Mouse (Mus musculus) midbrain, postnatal 0 days (tissue): ENCODE results near the gene Slc22a17. TPM values are rescaled to one million over a fixed set of nuclear protein-coding genes. Genes with fewer than 3 reads are reported as not detected.

Source experiments
- ATAC-seq: fragments of 200-750 bp; cut with Nextera tagmentation; 2 replicates; pipeline ENCODE4 v1.8.0; 2017; ENCODE audit warnings: moderate number of reproducible peaks, mild to moderate bottlenecking, moderate TSS enrichment, moderate library complexity; ENCODE audit not compliant: low FRiP score
- DNase-seq: peaks from one replicate; pipeline ENCODE4 v3.0.0-alpha.2; 2015; ENCODE audit warnings: low spot score
- H3K27ac ChIP-seq: fragments of 300-500 bp; sonication (generic); 2 replicates; pipeline ENCODE4 v1.5.1; 2014; ENCODE audit warnings: low read depth, mild to moderate bottlenecking, low read length, mixed read lengths
- H3K27me3 ChIP-seq: fragments of 300-500 bp; sonication (generic); 2 replicates; pipeline ENCODE4 v1.6.1; 2014; ENCODE audit warnings: low read length, control low read depth, mixed read lengths; ENCODE audit not compliant: insufficient read depth
- H3K36me3 ChIP-seq: fragments of 300-500 bp; sonication (generic); 2 replicates; pipeline ENCODE4 v1.6.1; 2014; ENCODE audit warnings: low read length, control low read depth, mixed read lengths; ENCODE audit not compliant: insufficient read depth
- H3K4me1 ChIP-seq: fragments of 300-500 bp; sonication (generic); 2 replicates; pipeline ENCODE4 v1.6.1; 2014; ENCODE audit warnings: mild to moderate bottlenecking, control low read depth, antibody characterized with exemption, low read length, mixed read lengths; ENCODE audit not compliant: insufficient read depth
- H3K4me2 ChIP-seq: fragments of 300-500 bp; sonication (generic); 2 replicates; pipeline ENCODE4 v1.6.1; 2014; ENCODE audit warnings: low read depth, mild to moderate bottlenecking, low read length, mixed read lengths; ENCODE audit not compliant: poor library complexity, severe bottlenecking
- H3K4me3 ChIP-seq: fragments of 300-500 bp; sonication (generic); 2 replicates; pipeline ENCODE4 v1.5.1; 2014; ENCODE audit warnings: low read depth, mild to moderate bottlenecking, low read length, moderate library complexity
- H3K9ac ChIP-seq: fragments of 300-500 bp; sonication (generic); replicated peaks from 2 replicates; pipeline ENCODE4 v1.6.1; 2014; ENCODE audit warnings: mild to moderate bottlenecking, low read length, moderate library complexity, mixed read lengths; ENCODE audit not compliant: poor library complexity, severe bottlenecking
- H3K9me3 ChIP-seq: fragments of 300-500 bp; sonication (generic); 2 replicates; pipeline ENCODE4 v1.6.1; 2016; ENCODE audit warnings: low read length, control low read depth
- CTCF ChIP-seq: IDR thresholded peaks from 2 replicates; pipeline ENCODE4 v1.5.1; 2016; ENCODE audit warnings: antibody characterized with exemption, mild to moderate bottlenecking
- WGBS: fragments of 180-500 bp; shearing (Covaris S2); extraction: QIAGEN DNeasy Blood & Tissue Kit; methylation state at CpG from one replicate; pipeline ENCODE4 v1.1.7; 2014; 5-methylcytosine and 5-hydroxymethylcytosine counted together
- microRNA counts: library from miRNA; unstranded; fragments of <30 nt; microRNA quantifications from one replicate; lab custom pipeline; 2015
- microRNA-seq: library from miRNA; unstranded; fragments of <30 nt; microRNA quantifications from one replicate; pipeline ENCODE4, GENCODE M21; 2016; ENCODE audit warnings: borderline number of aligned reads
- polyA plus RNA-seq: library from polyadenylated mRNA; unstranded; fragments of >200 nt; fragmentation: Nextera tagmentation; extraction: Ambion mirVana; gene quantifications from 2 replicates; pipeline ENCODE4 v1.2.1, GENCODE M21; 2015
- total RNA-seq: library from RNA; depleted of rRNA; stranded (reverse); fragments of >200 nt; gene quantifications from 2 replicates; pipeline ENCODE4 v1.2.3, GENCODE M21; 2014; rRNA removed

Slc22a17 gene
- total and polyA plus RNA-seq, 2 experiments from 2014 or later = 345 to 558 TPM

DNA sequence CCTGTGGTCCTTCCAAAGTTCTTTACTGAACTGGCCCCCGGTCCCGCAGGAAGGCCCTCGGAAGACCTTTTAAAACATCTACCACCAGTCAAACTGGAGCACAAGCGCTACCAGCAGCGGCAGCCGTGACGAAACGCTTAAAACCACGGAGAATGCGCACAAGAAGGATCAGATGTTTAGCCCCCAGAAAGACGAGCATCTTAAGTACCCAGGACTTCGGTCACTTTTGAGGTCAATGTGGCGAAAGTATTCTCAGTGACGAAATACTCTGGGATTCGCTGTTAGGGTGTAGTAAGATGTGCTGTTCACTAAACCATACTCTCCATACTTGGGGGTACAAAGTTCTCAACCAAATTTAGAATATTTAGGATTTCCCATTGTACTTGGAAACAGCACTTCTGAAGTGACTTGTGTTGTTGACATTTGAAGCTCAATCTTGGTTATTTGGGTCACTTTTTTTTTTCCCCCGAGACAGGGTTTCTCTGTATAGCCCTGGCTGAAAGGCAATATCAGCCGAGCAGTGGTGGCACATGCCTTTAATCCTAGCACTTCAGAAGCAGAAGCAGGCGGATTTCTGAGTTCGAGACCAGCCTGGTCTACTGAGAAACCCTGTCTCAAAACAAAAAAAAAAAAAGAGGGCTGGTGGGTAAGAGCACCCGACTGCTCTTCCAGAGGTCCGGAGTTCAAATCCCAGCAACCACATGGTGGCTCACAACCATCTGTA lies 48.5 kb downstream of the Slc22a17 start:
- peak; percentile 29; the same call in 1 of the 2 replicates for ATAC-seq

DNA sequence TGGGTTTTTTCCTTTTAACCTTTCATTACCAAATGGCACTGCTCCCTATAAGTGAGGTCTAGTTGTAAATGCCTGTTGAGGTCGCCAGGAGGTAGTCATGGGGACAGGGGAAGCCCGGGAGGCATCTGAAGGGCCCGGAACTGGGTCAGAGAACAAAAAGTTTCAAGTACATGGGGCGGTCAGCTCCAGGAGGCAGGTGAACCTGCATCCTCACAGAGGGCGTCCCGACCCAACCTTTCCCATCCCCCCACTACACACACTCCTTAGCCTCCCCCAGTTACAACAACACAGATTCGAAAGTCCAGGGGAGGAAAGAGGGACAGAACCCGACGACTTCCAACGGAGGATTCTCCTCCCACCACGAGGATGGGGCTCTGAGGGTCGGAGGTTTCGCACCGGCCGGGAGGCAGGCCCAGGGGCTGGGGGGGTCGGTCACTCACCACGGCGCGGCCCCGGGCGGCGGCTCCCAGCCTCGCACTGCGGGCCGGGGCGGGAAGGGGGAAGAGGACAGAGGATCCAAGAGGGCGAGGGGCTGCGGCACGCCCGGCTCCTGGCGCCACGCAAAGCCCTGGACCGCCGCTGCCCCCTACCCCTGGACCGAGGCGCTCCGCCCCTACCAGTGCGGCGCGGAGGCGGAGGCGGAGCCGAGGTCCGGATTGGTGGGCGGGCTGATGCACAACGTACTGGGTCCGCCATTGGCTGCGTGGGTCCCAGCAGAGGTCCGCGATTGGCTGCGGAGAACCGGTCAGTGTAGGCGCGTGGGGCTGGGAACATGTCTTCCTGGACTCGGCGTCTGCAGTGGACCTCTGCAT lies 49.2 kb downstream of the Slc22a17 start:
- Histone ChIP-seq H3K36me3 (no peaks in the 10 kb centered on the region), H3K4me1 (no peaks in the 10 kb centered on the region), H3K9me3 (no peaks in the 10 kb centered on the region), H3K4me3 (peak overlapping the region; percentile 93), H3K27me3 (no peaks in the 10 kb centered on the region), H3K27ac (peak overlapping the region; percentile 62), H3K4me2 (peak overlapping the region; percentile 84), H3K9ac (peak overlapping the region; percentile 84)
- WGBS = under 1% methylated on average over 44 of the region's 56 CpGs
- ATAC-seq (peak; percentile 99), DNase-seq (peak; percentile 95)
- no peak; the same call in none of the 2 replicates for TF ChIP-seq CTCF

More for the DNA sequence above, 48.5 kb downstream of the Slc22a17 start:
- H3K9me3 ChIP-seq = no peaks in the 10 kb centered on the region
- peak overlapping the region; percentile 84 for H3K4me2 ChIP-seq
- H3K27me3 ChIP-seq = no peaks in the 10 kb centered on the region
- peak overlapping the region; percentile 21; the same call in 1 of the 2 replicates for H3K27ac ChIP-seq
- H3K4me1 ChIP-seq = no peaks in the 10 kb centered on the region
- no peak for TF ChIP-seq CTCF
- H3K9ac ChIP-seq = peak overlapping the region; percentile 84
- H3K36me3 ChIP-seq = no peaks in the 10 kb centered on the region
- WGBS = 17% methylated on average over 21 of the region's 21 CpGs
- DNase-seq = no peak
- peak overlapping the region; percentile 93 for H3K4me3 ChIP-seq

DNA sequence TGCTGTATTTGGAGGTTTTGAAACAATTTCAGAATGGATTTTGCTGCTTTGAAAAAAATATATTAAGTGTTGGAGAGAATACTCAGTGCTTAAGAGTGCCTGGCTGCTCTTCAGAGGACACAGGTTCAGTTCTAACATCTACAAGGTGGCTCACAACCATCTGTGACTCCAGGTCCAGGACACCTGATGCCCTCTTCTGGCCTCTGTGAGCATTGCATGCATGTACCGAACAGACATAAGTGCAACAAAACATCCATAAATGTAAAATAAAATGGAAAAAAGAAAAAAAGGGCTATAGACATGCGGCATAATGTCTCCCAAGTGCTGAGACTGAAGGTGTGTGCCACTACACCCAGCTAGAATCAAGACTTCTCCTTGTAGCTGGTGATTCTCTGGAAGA lies 52.4 kb downstream of the Slc22a17 start:
- Histone ChIP-seq H3K4me1 (no peaks in the 10 kb centered on the region), H3K9me3 (no peaks in the 10 kb centered on the region), H3K9ac (no peak overlapping the region), H3K27me3 (no peaks in the 10 kb centered on the region), H3K36me3 (peaks cover 17% of the 10 kb centered on the region; the same call in 1 of the 2 replicates), H3K27ac (no peak overlapping the region), H3K4me3 (no peak overlapping the region), H3K4me2 (no peak overlapping the region)
- 36% methylated on average over 2 of the region's 2 CpGs for WGBS
- no peak for ATAC-seq
- peak; percentile 49 for DNase-seq
- TF ChIP-seq CTCF = peak; percentile 84

DNA sequence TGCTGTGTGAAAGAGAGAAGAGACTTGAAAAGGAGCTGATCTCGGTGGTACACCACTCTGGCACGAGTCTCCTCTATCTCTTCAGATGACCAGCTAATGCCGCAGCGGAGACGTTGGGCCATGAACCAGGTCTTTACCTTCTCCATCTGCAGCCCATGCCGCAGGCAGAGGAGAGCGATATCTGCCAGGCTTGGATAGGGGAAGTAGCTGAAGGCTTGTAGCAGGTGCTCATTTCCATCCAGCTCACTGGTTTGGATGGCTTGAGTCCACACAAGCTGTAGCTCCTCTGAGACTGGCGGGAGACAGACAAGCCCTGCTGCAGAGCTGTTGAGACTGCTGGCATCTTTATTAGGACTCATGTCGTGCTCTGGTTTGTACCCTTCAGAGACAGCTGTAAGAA lies 55.0 kb downstream of the Slc22a17 start:
- peak; percentile 22 for DNase-seq
- H3K4me2 ChIP-seq = no peak overlapping the region
- H3K4me1 ChIP-seq = no peaks in the 10 kb centered on the region
- WGBS = 88% methylated on average over 9 of the region's 9 CpGs
- H3K27me3 ChIP-seq = no peaks in the 10 kb centered on the region
- H3K36me3 ChIP-seq = peaks cover 17% of the 10 kb centered on the region; the same call in 1 of the 2 replicates
- H3K9ac ChIP-seq = no peak overlapping the region
- H3K27ac ChIP-seq = no peak overlapping the region
- no peak for ATAC-seq
- no peak for TF ChIP-seq CTCF
- H3K4me3 ChIP-seq = no peak overlapping the region
- no peaks in the 10 kb centered on the region for H3K9me3 ChIP-seq

DNA sequence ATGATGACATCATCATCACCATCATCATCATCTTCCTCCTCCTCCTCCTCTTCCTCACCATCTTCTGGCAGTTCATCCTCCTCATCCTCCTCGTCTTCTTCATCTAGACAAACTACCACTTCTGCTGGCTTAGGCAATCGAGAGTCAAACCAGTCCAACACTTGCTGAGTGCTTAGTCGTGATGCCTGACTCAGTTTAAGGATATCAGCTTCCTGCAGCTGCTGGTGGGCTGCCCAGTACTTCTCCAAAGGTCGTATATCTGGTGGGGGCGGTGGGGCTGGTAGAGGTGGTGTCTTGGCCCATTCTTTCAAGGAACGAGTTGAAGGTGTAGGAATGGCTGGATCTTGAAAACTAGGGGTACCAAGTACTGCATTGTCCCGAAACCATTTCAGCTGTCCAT lies 56.2 kb downstream of the Slc22a17 start:
- H3K9me3 ChIP-seq = no peaks in the 10 kb centered on the region
- no peak overlapping the region for H3K27ac ChIP-seq
- WGBS = 88% methylated on average over 7 of the region's 7 CpGs
- ATAC-seq (no peak), DNase-seq (no peak)
- H3K36me3 ChIP-seq = peaks cover 17% of the 10 kb centered on the region; the same call in 1 of the 2 replicates
- no peaks in the 10 kb centered on the region for H3K27me3 ChIP-seq
- no peak for TF ChIP-seq CTCF
- no peak overlapping the region for H3K4me2 ChIP-seq
- H3K4me1 ChIP-seq = no peaks in the 10 kb centered on the region
- no peak overlapping the region for H3K9ac ChIP-seq
- no peak overlapping the region for H3K4me3 ChIP-seq

MicroRNAs encoded within 50 kb of the gene (microRNA counts, 519-probe panel; counts per million panel counts)
- 2,980 counts per million, percentile 69 among the panel's probes with 10 or more counts for microRNA mmu-miR-208a (lab: Ali Mortazavi, UCI)

Small RNAs within 50 kb of the gene (microRNA-seq; reads per million reads assigned to microRNA genes)
- 1.0 reads per million for gene Mir208a

Other genes starting within 250 kb of the Slc22a17 start
- gene 1700123O20Rik, start 226.9 kb downstream of the Slc22a17 start, total RNA-seq = 44.2 and 46.5 TPM in 2 replicates
- gene 1700123O20Rik, start 226.9 kb downstream of the Slc22a17 start, polyA plus RNA-seq = 61.1 and 67.6 TPM in 2 replicates
- gene Acin1, start 226.2 kb downstream of the Slc22a17 start, total RNA-seq = 118 and 122 TPM in 2 replicates
- gene Acin1, start 226.2 kb downstream of the Slc22a17 start, polyA plus RNA-seq = 91.7 and 108 TPM in 2 replicates
- not detected in 2 replicates for gene Gm29776, start 214.3 kb downstream of the Slc22a17 start, total RNA-seq
- 0.07 and 0.31 TPM in 2 replicates for gene Gm29776, start 214.3 kb downstream of the Slc22a17 start, polyA plus RNA-seq
- not detected in 2 replicates for gene Cebpe, start 201.0 kb downstream of the Slc22a17 start, total RNA-seq
- gene Cebpe, start 201.0 kb downstream of the Slc22a17 start, polyA plus RNA-seq = not detected in 2 replicates
- 10.3 and 11.3 TPM in 2 replicates for gene Slc7a8, start 131.2 kb downstream of the Slc22a17 start, total RNA-seq
- gene Slc7a8, start 131.2 kb downstream of the Slc22a17 start, polyA plus RNA-seq = 8.8 and 9.7 TPM in 2 replicates
- gene Rnf212b, start 99.0 kb downstream of the Slc22a17 start, total RNA-seq = 0.38 TPM in 1 of 2 replicates, not detected in the other
- not detected in 2 replicates for gene Rnf212b, start 99.0 kb downstream of the Slc22a17 start, polyA plus RNA-seq
- 6.9 and 9.4 TPM in 2 replicates for gene Homez, start 42.2 kb downstream of the Slc22a17 start, total RNA-seq
- 8.0 and 9.6 TPM in 2 replicates for gene Homez, start 42.2 kb downstream of the Slc22a17 start, polyA plus RNA-seq
- gene Ppp1r3e, start 35.6 kb downstream of the Slc22a17 start, total RNA-seq = 27.1 and 37.2 TPM in 2 replicates
- 2.8 and 4.1 TPM in 2 replicates for gene Ppp1r3e, start 35.6 kb downstream of the Slc22a17 start, polyA plus RNA-seq
- 23.1 and 31.2 TPM in 2 replicates for gene Bcl2l2, start 29.8 kb downstream of the Slc22a17 start, total RNA-seq
- 2.9 and 3.7 TPM in 2 replicates for gene Bcl2l2, start 29.8 kb downstream of the Slc22a17 start, polyA plus RNA-seq
- gene Gm20521, start 29.7 kb downstream of the Slc22a17 start, total RNA-seq = 0.82 TPM in 1 of 2 replicates, not detected in the other
- 1.4 and 1.6 TPM in 2 replicates for gene Gm20521, start 29.7 kb downstream of the Slc22a17 start, polyA plus RNA-seq
- gene Pabpn1, start 20.6 kb downstream of the Slc22a17 start, total RNA-seq = 95.1 and 115 TPM in 2 replicates
- gene Pabpn1, start 20.6 kb downstream of the Slc22a17 start, polyA plus RNA-seq = 139 and 162 TPM in 2 replicates
- 24.0 and 41.4 TPM in 2 replicates for gene Efs, start 13.0 kb upstream of the Slc22a17 start, total RNA-seq
- 8.5 and 8.9 TPM in 2 replicates for gene Efs, start 13.0 kb upstream of the Slc22a17 start, polyA plus RNA-seq
- gene Il25, start 19.6 kb upstream of the Slc22a17 start, total RNA-seq = 1.1 TPM in 1 of 2 replicates, not detected in the other
- 0.38 and 0.48 TPM in 2 replicates for gene Il25, start 19.6 kb upstream of the Slc22a17 start, polyA plus RNA-seq
- gene Cmtm5, start 23.1 kb upstream of the Slc22a17 start, total RNA-seq = 26.4 and 44.8 TPM in 2 replicates
- gene Cmtm5, start 23.1 kb upstream of the Slc22a17 start, polyA plus RNA-seq = 27.0 and 27.5 TPM in 2 replicates
- 0.24 and 0.33 TPM in 2 replicates for gene Myh6, start 53.8 kb upstream of the Slc22a17 start, total RNA-seq
- 2.1 and 2.5 TPM in 2 replicates for gene Myh6, start 53.8 kb upstream of the Slc22a17 start, polyA plus RNA-seq
- not detected in 2 replicates for gene Gm17428, start 63.8 kb upstream of the Slc22a17 start, total RNA-seq
- not detected in 2 replicates for gene Gm17428, start 63.8 kb upstream of the Slc22a17 start, polyA plus RNA-seq
- gene Myh7, start 81.5 kb upstream of the Slc22a17 start, total RNA-seq = 1.8 and 3.2 TPM in 2 replicates
- 9.6 and 10.3 TPM in 2 replicates for gene Myh7, start 81.5 kb upstream of the Slc22a17 start, polyA plus RNA-seq
- gene Ngdn, start 102.3 kb upstream of the Slc22a17 start, total RNA-seq = 20.9 and 29.6 TPM in 2 replicates
- gene Ngdn, start 102.3 kb upstream of the Slc22a17 start, polyA plus RNA-seq = 44.3 and 48.1 TPM in 2 replicates
- gene Zfhx2, start 179.2 kb upstream of the Slc22a17 start, total RNA-seq = 16.4 and 18.6 TPM in 2 replicates
- gene Zfhx2, start 179.2 kb upstream of the Slc22a17 start, polyA plus RNA-seq = 11.2 and 14.2 TPM in 2 replicates
- gene Thtpa, start 181.7 kb upstream of the Slc22a17 start, total RNA-seq = 38.0 and 42.1 TPM in 2 replicates
- 32.5 and 35.2 TPM in 2 replicates for gene Thtpa, start 181.7 kb upstream of the Slc22a17 start, polyA plus RNA-seq
- gene Ap1g2, start 193.5 kb upstream of the Slc22a17 start, total RNA-seq = 8.2 and 11.6 TPM in 2 replicates
- gene Ap1g2, start 193.5 kb upstream of the Slc22a17 start, polyA plus RNA-seq = 6.6 and 8.9 TPM in 2 replicates
- 158 and 182 TPM in 2 replicates for gene Jph4, start 203.8 kb upstream of the Slc22a17 start, total RNA-seq
- 41.7 and 45.1 TPM in 2 replicates for gene Jph4, start 203.8 kb upstream of the Slc22a17 start, polyA plus RNA-seq